Mouse (Mus musculus): Measurements from ENCODE around the gene Exoc6. TPM values are rescaled to one million over a fixed set of nuclear protein-coding genes. Genes with fewer than 3 reads are reported as not detected.
A peak's percentile ranks its signal among the peaks of the same experiment; 100 is the strongest.
"Not testable (repeated sequence)": the region's sequence is repeated elsewhere in the genome, so short reads cannot be mapped to it uniquely, and the experiment has no call there.

Gene Exoc6
- polyA plus RNA-seq, 1 experiment from 2014 or later = 23.3 TPM

GRCm38 (mm10) chr19:37517419-37517818, 32.8 kb upstream of the Exoc6 start:
- Histone ChIP-seq H3K4me1 (replicated peaks; ENCODE audit: control insufficient read depth, insufficient read depth, low read length) (peaks cover 5% of the 10 kb centered on the region; the same call in 1 of the 2 replicates), H3K9me3 (ENCODE audit: control insufficient read depth) (no peaks in the 10 kb centered on the region), H3K27ac (ENCODE audit: low read depth, low read length) (no peak overlapping the region), H3K9ac (ENCODE audit: low read depth, low read length) (no peak overlapping the region), H3K36me3 (ENCODE audit: control insufficient read depth, insufficient read depth) (no peaks in the 10 kb centered on the region), H3K4me3 (ENCODE audit: low read depth, low read length) (no peak overlapping the region), H3K4me2 (replicated peaks; ENCODE audit: low read depth) (no peak overlapping the region), H3K27me3 (replicated peaks; ENCODE audit: control insufficient read depth, insufficient read depth, low read length) (no peaks in the 10 kb centered on the region)
- 33% methylated on average over 7 of the region's 7 CpGs for WGBS
- TF ChIP-seq CTCF (IDR thresholded peaks at IDR 0.05; ENCODE audit: low read depth) = no peak
- ATAC-seq = peak; percentile 61

- H3K9me3 ChIP-seq (ENCODE audit: control insufficient read depth) = no peaks in the 10 kb centered on the region
- no peak for ATAC-seq
- TF ChIP-seq CTCF (IDR thresholded peaks at IDR 0.05; ENCODE audit: low read depth) = no peak
- H3K27me3 ChIP-seq (replicated peaks; ENCODE audit: control insufficient read depth, insufficient read depth, low read length) = no peaks in the 10 kb centered on the region
- no peak overlapping the region for H3K9ac ChIP-seq (ENCODE audit: low read depth, low read length)
- H3K36me3 ChIP-seq (ENCODE audit: control insufficient read depth, insufficient read depth) = no peaks in the 10 kb centered on the region
- no peak overlapping the region for H3K27ac ChIP-seq (ENCODE audit: low read depth, low read length)
- H3K4me3 ChIP-seq (ENCODE audit: low read depth, low read length) = no peak overlapping the region
- H3K4me1 ChIP-seq (replicated peaks; ENCODE audit: control insufficient read depth, insufficient read depth, low read length) = no peaks in the 10 kb centered on the region
- WGBS = 55% methylated on average over 18 of the region's 18 CpGs
- no peak overlapping the region for H3K4me2 ChIP-seq (replicated peaks; ENCODE audit: low read depth)
Measured at GRCm38 (mm10) chr19:37520740-37521433, 29.3 kb upstream of the Exoc6 start.

- H3K4me3 ChIP-seq (ENCODE audit: low read depth, low read length) = no peak overlapping the region
- WGBS = 78% methylated on average over 2 of the region's 2 CpGs
- H3K27me3 ChIP-seq (replicated peaks; ENCODE audit: control insufficient read depth, insufficient read depth, low read length) = no peaks in the 10 kb centered on the region
- H3K9me3 ChIP-seq (ENCODE audit: control insufficient read depth) = no peaks in the 10 kb centered on the region
- TF ChIP-seq CTCF (IDR thresholded peaks at IDR 0.05; ENCODE audit: low read depth) = no peak
- no peak for ATAC-seq
- H3K36me3 ChIP-seq (ENCODE audit: control insufficient read depth, insufficient read depth) = no peaks in the 10 kb centered on the region
- H3K4me1 ChIP-seq (replicated peaks; ENCODE audit: control insufficient read depth, insufficient read depth, low read length) = no peaks in the 10 kb centered on the region
- H3K9ac ChIP-seq (ENCODE audit: low read depth, low read length) = no peak overlapping the region
- H3K27ac ChIP-seq (ENCODE audit: low read depth, low read length) = no peak overlapping the region
- no peak overlapping the region for H3K4me2 ChIP-seq (replicated peaks; ENCODE audit: low read depth)
Measured at GRCm38 (mm10) chr19:37521434-37521781, 28.8 kb upstream of the Exoc6 start.

- 59% methylated on average over 15 of the region's 15 CpGs for WGBS
- H3K27me3 ChIP-seq (replicated peaks; ENCODE audit: control insufficient read depth, insufficient read depth, low read length) = no peaks in the 10 kb centered on the region
- no peaks in the 10 kb centered on the region for H3K4me1 ChIP-seq (replicated peaks; ENCODE audit: control insufficient read depth, insufficient read depth, low read length)
- H3K9ac ChIP-seq (ENCODE audit: low read depth, low read length) = no peak overlapping the region
- ATAC-seq = no peak
- no peak for TF ChIP-seq CTCF (IDR thresholded peaks at IDR 0.05; ENCODE audit: low read depth)
- no peak overlapping the region for H3K27ac ChIP-seq (ENCODE audit: low read depth, low read length)
- no peak overlapping the region for H3K4me3 ChIP-seq (ENCODE audit: low read depth, low read length)
- H3K9me3 ChIP-seq (ENCODE audit: control insufficient read depth) = no peaks in the 10 kb centered on the region
- no peak overlapping the region for H3K4me2 ChIP-seq (replicated peaks; ENCODE audit: low read depth)
- H3K36me3 ChIP-seq (ENCODE audit: control insufficient read depth, insufficient read depth) = no peaks in the 10 kb centered on the region
Measured at GRCm38 (mm10) chr19:37523280-37524062, 26.7 kb upstream of the Exoc6 start.

GRCm38 (mm10) chr19:37525925-37526324, 24.3 kb upstream of the Exoc6 start:
- WGBS = 68% methylated on average over 11 of the region's 11 CpGs
- H3K9ac ChIP-seq (ENCODE audit: low read depth, low read length) = no peak overlapping the region
- H3K36me3 ChIP-seq (ENCODE audit: control insufficient read depth, insufficient read depth) = no peaks in the 10 kb centered on the region
- no peaks in the 10 kb centered on the region for H3K9me3 ChIP-seq (ENCODE audit: control insufficient read depth)
- H3K4me1 ChIP-seq (replicated peaks; ENCODE audit: control insufficient read depth, insufficient read depth, low read length) = no peaks in the 10 kb centered on the region
- H3K4me3 ChIP-seq (ENCODE audit: low read depth, low read length) = no peak overlapping the region
- TF ChIP-seq CTCF (IDR thresholded peaks at IDR 0.05; ENCODE audit: low read depth) = no peak
- no peak overlapping the region for H3K4me2 ChIP-seq (replicated peaks; ENCODE audit: low read depth)
- H3K27ac ChIP-seq (ENCODE audit: low read depth, low read length) = no peak overlapping the region
- no peaks in the 10 kb centered on the region for H3K27me3 ChIP-seq (replicated peaks; ENCODE audit: control insufficient read depth, insufficient read depth, low read length)
- no peak for ATAC-seq

GRCm38 (mm10) chr19:37526768-37527167, 23.4 kb upstream of the Exoc6 start:
- ATAC-seq = no peak
- no peaks in the 10 kb centered on the region for H3K4me1 ChIP-seq (replicated peaks; ENCODE audit: control insufficient read depth, insufficient read depth, low read length)
- whole genome bisulfite sequencing = 37% methylated on average over 8 of the region's 8 CpGs
- H3K27ac ChIP-seq (ENCODE audit: low read depth, low read length) = no peak overlapping the region
- no peak overlapping the region for H3K9ac ChIP-seq (ENCODE audit: low read depth, low read length)
- H3K4me2 ChIP-seq (replicated peaks; ENCODE audit: low read depth) = no peak overlapping the region
- H3K36me3 ChIP-seq (ENCODE audit: control insufficient read depth, insufficient read depth) = no peaks in the 10 kb centered on the region
- no peaks in the 10 kb centered on the region for H3K27me3 ChIP-seq (replicated peaks; ENCODE audit: control insufficient read depth, insufficient read depth, low read length)
- TF ChIP-seq CTCF (IDR thresholded peaks at IDR 0.05; ENCODE audit: low read depth) = no peak
- no peak overlapping the region for H3K4me3 ChIP-seq (ENCODE audit: low read depth, low read length)
- H3K9me3 ChIP-seq (ENCODE audit: control insufficient read depth) = no peaks in the 10 kb centered on the region

GRCm38 (mm10) chr19:37527736-37528135, 22.5 kb upstream of the Exoc6 start:
- H3K4me2 ChIP-seq (replicated peaks; ENCODE audit: low read depth); H3K4me1 ChIP-seq (replicated peaks; ENCODE audit: control insufficient read depth, insufficient read depth, low read length); H3K27me3 ChIP-seq (replicated peaks; ENCODE audit: control insufficient read depth, insufficient read depth, low read length); ATAC-seq; H3K27ac ChIP-seq (ENCODE audit: low read depth, low read length); H3K36me3 ChIP-seq (ENCODE audit: control insufficient read depth, insufficient read depth); H3K9ac ChIP-seq (ENCODE audit: low read depth, low read length); H3K4me3 ChIP-seq (ENCODE audit: low read depth, low read length); H3K9me3 ChIP-seq (ENCODE audit: control insufficient read depth): not testable (repeated sequence)
- 92% methylated on average over 3 of the region's 3 CpGs for WGBS

All from intestine, postnatal 0 days (tissue).